Mouse (Mus musculus): Measurements from ENCODE around the gene Dpy19l3.

Dpy19l3 gene

DNA sequence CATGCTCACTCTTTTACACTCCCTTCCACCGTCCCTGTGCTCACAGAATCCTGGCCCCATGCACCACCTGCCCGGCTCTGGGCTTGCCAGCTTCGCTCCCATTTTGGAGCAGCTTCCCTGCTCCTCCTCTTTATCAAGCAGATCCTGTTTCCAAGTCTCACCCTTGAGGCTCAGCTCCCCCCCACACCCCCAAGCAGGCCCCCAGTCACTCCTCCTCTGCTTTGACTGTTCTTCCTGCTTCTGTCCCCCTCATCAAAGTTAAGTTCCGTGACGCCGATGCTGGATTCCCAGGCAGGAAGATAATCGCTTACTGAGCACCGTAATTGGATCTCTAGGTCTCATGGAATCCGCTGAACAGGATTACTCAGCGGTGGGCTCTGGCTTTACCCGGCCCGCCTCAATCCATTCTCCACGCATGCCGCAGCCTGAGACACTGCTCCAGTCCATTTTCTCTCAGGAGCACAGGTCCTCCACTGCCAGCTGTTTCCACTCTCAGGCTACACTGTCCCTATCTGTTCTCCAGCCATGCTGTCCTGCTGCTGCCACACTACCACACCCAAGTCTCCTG, 6.8 kb downstream of the Dpy19l3 start:
- DNase-seq, result no peak

DNA sequence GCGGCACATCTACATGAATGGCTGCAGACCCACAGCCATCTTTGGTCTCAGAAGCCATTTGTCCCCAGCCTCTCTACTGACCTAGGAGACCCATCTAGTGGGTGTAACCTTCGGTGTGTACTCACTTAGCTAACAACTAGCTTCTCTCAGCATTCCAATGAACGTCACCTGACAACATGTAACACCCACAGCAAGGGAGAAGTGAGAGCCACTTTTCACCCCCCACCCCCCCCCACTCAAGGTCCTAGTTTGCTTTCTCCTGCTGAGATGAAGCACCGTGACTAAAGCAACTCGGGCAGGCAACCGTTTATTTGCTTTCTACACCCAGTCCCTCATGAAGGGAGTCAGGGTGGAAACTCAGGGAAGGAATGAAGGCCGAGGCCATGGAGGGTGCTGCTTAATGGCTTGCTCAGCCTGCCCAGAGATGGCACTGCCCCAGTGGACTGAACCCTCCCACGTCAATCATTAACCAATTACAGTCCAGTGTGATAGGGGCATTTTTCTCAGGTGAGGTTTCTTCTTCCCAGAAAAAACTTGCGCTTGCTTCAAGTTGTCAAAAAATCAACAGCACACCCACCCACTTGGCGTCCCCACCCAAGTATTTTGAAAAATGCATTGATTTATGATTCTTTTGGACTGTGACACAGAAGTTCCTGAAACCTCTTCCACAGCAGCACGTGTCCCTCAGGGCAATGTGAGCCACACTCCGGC, 7.4 kb downstream of the Dpy19l3 start:
- DNase-seq, result no peak

DNA sequence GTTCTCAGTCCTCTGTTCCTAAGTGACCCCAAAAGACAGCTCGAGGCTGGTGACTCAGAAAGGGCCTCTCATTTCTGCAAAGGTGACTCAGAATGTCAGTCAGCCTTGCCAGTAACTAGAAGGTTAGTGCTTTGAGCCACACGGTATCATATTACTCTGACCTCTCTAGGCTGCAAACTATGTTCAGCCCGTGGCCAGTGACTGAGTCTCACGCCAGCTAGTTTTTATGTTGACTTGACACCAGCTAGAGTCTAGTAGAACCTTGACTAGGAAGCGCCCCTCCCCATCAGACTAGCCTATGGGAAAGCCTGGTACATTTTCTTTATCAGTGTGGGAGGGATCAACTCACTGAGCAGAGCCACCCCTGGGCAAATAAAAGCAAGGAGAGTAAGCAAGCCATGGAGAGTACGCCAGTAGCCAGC, 9.0 kb downstream of the Dpy19l3 start:
- DNase-seq, result no peak

DNA sequence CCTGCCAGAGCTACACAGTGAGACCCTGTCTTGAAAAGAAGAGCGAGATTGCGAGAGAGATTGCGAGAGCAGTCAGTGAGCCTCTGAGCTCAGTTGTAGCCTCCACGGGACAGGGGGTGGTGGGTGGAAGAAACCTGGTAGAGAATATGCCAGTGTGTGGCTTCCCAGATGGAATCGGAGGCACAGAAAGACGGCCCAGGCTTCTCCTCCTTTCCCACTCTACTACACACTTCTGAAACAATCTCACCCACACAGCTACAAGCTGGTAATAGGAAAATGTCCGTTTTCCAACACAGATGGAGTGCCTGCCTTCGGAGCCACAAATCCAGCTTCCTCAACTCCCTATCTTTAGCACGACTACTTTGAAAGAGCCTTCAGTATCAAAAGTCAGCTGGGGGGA, 9.5 kb downstream of the Dpy19l3 start:
- DNase-seq, result no peak

GRCm38 (mm10) chr7:35742310-35742709, 11.9 kb downstream of the Dpy19l3 start:
- no peak for DNase-seq

GRCm38 (mm10) chr7:35741858-35742257, 12.4 kb downstream of the Dpy19l3 start:
- no peak for DNase-seq

DNA sequence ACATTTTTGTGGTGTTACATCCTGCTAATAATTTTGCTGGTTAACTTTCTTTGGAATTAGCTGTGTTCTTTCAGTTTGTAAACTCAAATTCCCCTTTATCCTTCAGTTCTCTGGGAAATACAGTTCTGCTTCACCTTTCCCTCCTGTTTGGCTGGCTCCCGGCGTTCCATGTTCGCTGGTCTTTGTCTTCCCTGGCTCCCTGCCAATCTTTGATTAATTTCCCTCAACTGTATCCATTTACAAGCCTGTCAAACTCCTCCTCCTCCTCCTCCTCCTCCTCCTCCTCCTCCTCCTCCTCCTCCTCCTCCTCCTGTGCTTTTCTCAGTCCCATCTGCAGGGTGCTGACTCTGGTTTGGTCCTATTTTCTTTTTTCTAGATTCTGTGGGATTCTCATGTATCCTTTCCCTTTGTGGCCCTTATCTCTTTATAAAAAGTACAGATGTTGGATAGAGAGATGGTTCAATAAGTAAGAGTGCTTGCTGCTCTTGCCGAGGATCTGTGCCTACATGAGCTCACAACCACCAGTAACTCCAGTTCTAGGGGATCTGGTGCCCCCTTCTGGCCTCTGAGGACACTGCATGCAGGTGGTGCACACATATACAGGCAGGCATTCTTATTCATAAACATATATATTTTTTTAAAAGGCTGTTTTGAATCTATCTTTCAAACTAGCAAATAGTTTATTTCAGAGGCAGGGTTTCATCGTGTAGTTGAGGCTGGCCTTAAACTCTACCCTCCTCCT, 13.6 kb downstream of the Dpy19l3 start:
- DNase-seq, result no peak

DNA sequence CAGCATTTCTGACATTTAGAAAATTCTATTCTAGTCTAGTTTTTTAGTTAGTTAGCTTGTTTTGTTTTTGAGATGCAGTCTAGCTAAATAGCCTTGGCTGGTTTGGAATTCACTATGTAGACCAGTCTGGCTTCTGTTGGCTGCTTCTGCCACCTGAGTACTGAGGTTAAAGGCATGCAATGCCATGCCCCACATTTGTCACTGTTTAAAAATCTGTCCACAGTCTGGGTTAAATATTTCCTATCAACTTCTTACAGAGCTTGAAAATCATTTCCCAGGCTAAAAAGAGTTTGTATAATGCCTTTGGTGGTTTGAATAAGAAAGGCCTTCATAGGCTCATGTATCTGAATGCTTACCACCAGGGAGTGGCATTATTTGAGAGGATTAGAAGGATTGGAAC, 15.4 kb downstream of the Dpy19l3 start:
- DNase-seq, result no peak

GRCm38 (mm10) chr7:35733313-35734050, 20.8 kb downstream of the Dpy19l3 start:
- DNase-seq, result no peak

DNA sequence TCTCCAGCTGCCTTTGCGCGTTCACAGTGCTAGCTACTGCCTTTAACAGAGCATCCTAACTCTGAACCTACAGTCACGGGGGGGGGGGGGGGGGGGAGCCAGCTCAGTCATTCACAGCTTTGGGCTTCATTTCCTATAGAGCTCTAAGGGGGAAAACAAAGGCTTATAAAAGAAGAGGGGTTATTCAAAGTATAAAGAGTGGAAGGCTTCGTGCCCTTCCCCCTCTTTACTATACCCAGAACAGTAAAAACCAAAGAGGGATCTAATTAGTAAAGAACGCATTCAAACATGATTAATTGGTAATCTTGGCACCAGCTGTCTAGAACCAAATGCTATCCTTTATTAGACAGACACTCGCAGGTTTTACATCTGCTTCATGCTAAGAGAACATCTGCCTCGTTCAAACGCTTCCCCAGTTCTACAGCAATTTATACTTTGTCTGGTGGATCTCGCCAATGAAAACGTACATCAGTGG, 21.6 kb downstream of the Dpy19l3 start:
- DNase-seq, result no peak

DNA sequence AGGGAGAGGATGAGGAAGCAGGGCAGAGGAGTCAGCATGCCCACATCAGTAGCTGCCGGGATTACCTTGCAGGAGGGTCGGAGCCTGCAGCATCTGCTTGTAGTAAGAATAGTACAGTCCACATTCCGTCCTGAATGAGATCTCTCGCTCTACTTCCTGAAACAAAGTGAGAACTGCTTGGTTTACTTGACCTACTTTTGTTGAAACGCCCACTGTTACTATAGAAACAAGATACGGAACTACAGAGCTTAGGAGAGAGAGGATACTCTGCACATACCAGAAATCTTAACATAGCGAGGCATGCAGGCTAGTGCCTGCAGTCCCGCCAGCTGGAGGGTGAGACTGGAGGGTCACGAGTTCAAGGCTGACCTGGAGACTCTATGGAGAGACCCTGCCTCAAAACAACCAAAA, 24.6 kb downstream of the Dpy19l3 start:
- no peak for DNase-seq

DNA sequence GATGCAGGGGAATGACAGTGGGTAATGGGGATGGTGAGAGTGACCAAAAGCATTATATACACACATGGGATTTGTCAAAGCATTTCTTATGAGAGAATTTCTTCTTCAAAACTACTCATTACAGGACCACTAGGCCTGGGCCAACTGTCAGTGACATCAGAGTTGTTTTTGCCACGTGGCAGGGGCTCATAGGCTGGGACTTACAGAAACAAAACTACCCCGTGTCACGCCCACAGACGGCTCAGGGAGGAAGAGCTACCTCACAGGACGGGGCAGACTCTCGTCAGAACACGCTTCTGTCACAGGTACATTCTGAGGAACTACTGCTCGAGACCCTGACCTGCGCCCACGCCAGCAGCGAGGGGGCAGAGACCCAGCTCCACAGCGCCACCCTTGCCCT, 25.9 kb downstream of the Dpy19l3 start:
- no peak for DNase-seq

GRCm38 (mm10) chr7:35723035-35723434, 31.2 kb downstream of the Dpy19l3 start:
- no peak for DNase-seq

GRCm38 (mm10) chr7:35718421-35719178, 35.7 kb downstream of the Dpy19l3 start:
- DNase-seq, result no peak

- no peak for DNase-seq
These were observed 43.9 kb downstream of the Dpy19l3 start for GRCm38 (mm10) chr7:35710366-35710765.

DNA sequence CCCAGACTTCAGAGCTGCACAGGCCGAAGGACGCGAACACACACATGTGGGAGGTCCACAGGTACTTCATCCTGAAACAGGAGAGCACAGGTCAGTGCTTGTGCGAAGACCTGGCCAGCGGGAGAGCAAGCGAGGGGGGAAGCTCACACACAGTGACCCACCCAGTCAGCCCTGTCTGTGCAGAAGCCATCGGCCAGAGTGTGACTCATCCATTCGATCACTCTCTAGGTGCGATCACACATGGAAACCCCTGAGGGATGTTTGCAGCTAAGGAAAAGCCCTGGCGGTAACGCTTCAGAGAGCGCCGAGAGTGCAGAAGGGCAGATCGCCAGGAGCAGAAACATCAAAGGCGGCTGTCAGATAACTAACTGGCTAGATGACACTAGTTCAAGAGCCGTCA, 46.2 kb downstream of the Dpy19l3 start:
- DNase-seq, result no peak

DNA sequence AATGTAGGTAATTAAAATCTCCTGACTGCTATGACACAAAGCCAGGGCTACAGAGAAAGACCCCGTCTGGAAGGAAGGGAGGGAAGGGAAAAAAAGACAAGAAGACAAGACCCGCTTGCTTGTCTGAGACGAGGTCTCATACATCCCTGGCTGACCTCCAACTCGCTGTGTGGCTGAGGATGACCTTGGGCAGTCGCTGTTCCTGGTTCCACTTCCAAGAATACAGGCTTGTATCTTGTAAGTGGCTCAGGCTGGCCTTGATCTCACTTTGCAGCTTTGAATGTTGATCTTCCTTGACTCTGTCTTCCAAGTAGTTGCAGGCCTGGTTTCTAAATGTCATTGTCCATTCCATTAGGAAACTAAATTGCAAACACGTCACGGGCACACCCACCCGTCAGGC, 55.2 kb downstream of the Dpy19l3 start:
- no peak for DNase-seq

DNA sequence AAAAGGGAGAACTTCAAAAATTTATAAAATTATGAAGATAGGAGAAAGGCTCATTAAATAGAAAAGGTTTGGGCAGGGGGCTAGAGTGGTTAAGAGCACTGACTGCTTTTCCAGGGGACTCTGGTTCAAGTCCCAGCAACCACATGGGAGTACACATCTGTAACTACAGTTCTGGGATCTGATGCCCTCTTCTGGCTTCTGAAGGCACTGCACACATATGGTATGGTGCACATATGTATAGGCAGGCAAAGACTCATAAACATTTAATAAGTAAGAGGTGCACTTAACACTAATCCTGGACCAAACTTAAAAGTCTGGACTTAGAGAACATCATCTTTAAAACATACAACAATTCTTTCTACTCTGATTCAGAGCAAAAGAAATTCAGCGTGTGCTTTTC, 56.2 kb downstream of the Dpy19l3 start:
- DNase-seq, result no peak

- no peak for DNase-seq
These were observed 61.6 kb downstream of the Dpy19l3 start for GRCm38 (mm10) chr7:35692641-35693040.

GRCm38 (mm10) chr7:35692117-35692516, 62.1 kb downstream of the Dpy19l3 start:
- DNase-seq, result no peak

GRCm38 (mm10) chr7:35688781-35689349, 65.4 kb downstream of the Dpy19l3 start:
- no peak for DNase-seq

- DNase-seq, result no peak
These were observed 66.0 kb downstream of the Dpy19l3 start for GRCm38 (mm10) chr7:35688276-35688675.
